Mouse (Mus musculus) stomach, embryonic 14.5 days (tissue): Measurements from ENCODE around the gene Phykpl. TPM values are rescaled to one million over a fixed set of nuclear protein-coding genes. Genes with fewer than 3 reads are reported as not detected.
"Not testable (repeated sequence)": the region's sequence is repeated elsewhere in the genome, so short reads cannot be mapped to it uniquely, and the experiment has no call there.

ENCODE experiments used
- ATAC-seq: fragments of 200-750 bp; cut with Nextera tagmentation; 2 replicates; pipeline ENCODE4 v1.8.0; 2017; ENCODE audit warnings: low read depth, moderate TSS enrichment; ENCODE audit not compliant: insufficient number of reproducible peaks, insufficient read depth, low FRiP score
- H3K27ac ChIP-seq: fragments of 300-500 bp; sonication (generic); 2 replicates; pipeline ENCODE4 v1.5.1; 2014; ENCODE audit warnings: mild to moderate bottlenecking, low read length, moderate library complexity, mixed read lengths
- H3K27me3 ChIP-seq: fragments of 300-500 bp; sonication (generic); 2 replicates; pipeline ENCODE4 v1.6.1; 2014; ENCODE audit warnings: low read length, control low read depth, mixed read lengths; ENCODE audit not compliant: control insufficient read depth, insufficient read depth
- H3K36me3 ChIP-seq: fragments of 300-500 bp; sonication (generic); 2 replicates; pipeline ENCODE4 v1.6.1; 2014; ENCODE audit warnings: mild to moderate bottlenecking, control low read depth, low read length, moderate library complexity, mixed read lengths; ENCODE audit not compliant: control insufficient read depth, insufficient read depth
- H3K4me1 ChIP-seq: fragments of 300-500 bp; sonication (generic); 2 replicates; pipeline ENCODE4 v1.6.1; 2014; ENCODE audit warnings: low read length, control low read depth, mixed read lengths; ENCODE audit not compliant: control insufficient read depth, insufficient read depth
- H3K4me2 ChIP-seq: fragments of 300-500 bp; sonication (generic); replicated peaks from 2 replicates; pipeline ENCODE4 v1.6.1; 2014; ENCODE audit warnings: low read depth, low read length, control low read depth
- H3K4me3 ChIP-seq: fragments of 300-500 bp; sonication (generic); 2 replicates; pipeline ENCODE4 v1.5.1; 2014; ENCODE audit warnings: low read depth, low read length, control low read depth
- H3K9ac ChIP-seq: fragments of 300-500 bp; sonication (generic); replicated peaks from 2 replicates; pipeline ENCODE4 v1.6.1; 2014; ENCODE audit warnings: low read depth, mild to moderate bottlenecking, control low read depth, low read length, moderate library complexity, mixed read lengths
- H3K9me3 ChIP-seq: fragments of 300-500 bp; sonication (generic); 2 replicates; pipeline ENCODE4 v1.6.1; 2016; ENCODE audit warnings: low read depth, low read length, control low read depth; ENCODE audit not compliant: control insufficient read depth
- WGBS: fragments of 180-500 bp; shearing (Covaris S2); extraction: QIAGEN DNeasy Blood & Tissue Kit; methylation state at CpG from one replicate; pipeline ENCODE4 v1.1.7; 2014; 5-methylcytosine and 5-hydroxymethylcytosine counted together
- polyA plus RNA-seq: library from polyadenylated mRNA; unstranded; fragments of >200 nt; fragmentation: Nextera tagmentation; extraction: Ambion mirVana; gene quantifications from 2 replicates; pipeline ENCODE4 v1.2.1, GENCODE M21; 2014

Phykpl gene
- polyA plus RNA-seq, 1 experiment from 2014 or later = 19.0 TPM

- H3K4me1 ChIP-seq = peaks cover 22% of the 10 kb centered on the region; the same call in 1 of the 2 replicates
- 0 out of 2 replicates have a peak overlapping the region, but pooled peaks have one; percentile 45 for H3K9ac ChIP-seq
- not testable (repeated sequence) for H3K27me3 ChIP-seq, ATAC-seq, H3K36me3 ChIP-seq, H3K9me3 ChIP-seq
- H3K27ac ChIP-seq = peak overlapping the region; percentile 96
- WGBS = 91% methylated on average over 7 of the region's 7 CpGs
- peak overlapping the region; percentile 56 for H3K4me2 ChIP-seq
- peak overlapping the region; percentile 27 for H3K4me3 ChIP-seq
Observed at GRCm38 (mm10) chr11:51616113-51616512, 31.6 kb downstream of the Phykpl start.

GRCm38 (mm10) chr11:51617693-51618092 is 33.1 kb downstream of the Phykpl start:
- ATAC-seq = 0 out of 2 replicates have a peak, but pooled peaks have one; percentile 3
- H3K9me3 ChIP-seq = no peaks in the 10 kb centered on the region
- WGBS = 3% methylated on average over 4 of the region's 4 CpGs
- H3K27ac ChIP-seq = no peak overlapping the region
- H3K4me3 ChIP-seq = no peak overlapping the region
- H3K4me2 ChIP-seq = no peak overlapping the region
- peaks cover 9% of the 10 kb centered on the region; the same call in 1 of the 2 replicates for H3K36me3 ChIP-seq
- H3K4me1 ChIP-seq = peaks cover 22% of the 10 kb centered on the region; the same call in 1 of the 2 replicates
- no peak overlapping the region for H3K9ac ChIP-seq
- no peaks in the 10 kb centered on the region for H3K27me3 ChIP-seq

DNA sequence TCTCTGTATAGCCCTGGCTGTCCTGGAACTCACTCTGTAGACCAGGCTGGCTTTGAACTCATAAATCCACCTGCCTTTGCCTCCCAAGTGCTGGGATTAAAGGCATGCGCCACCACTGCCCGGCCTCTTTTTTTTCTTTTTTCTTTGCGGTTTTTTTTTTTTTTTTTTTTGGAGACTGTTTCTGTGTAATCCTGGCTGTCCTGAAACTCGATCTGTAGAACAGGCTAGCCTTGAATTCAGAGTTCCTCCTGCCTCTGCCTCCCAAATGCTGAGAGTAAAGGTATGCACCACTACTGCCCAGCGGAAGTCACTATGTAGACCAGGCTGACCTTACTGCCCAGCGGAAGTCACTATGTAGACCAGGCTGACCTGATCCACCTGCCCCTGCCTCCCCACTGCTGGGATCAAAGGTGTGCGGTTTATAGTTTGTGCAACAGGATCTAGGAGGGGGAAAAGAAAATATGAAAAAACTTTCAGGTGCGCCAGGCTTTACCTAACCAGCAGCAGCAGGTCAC is 34.4 kb downstream of the Phykpl start:
- peak; percentile 3; the same call in 1 of the 2 replicates for ATAC-seq
- no peaks in the 10 kb centered on the region for H3K9me3 ChIP-seq
- H3K27ac ChIP-seq = no peak overlapping the region
- no peaks in the 10 kb centered on the region for H3K27me3 ChIP-seq
- peak overlapping the region; percentile 78 for H3K4me2 ChIP-seq
- 44% methylated on average over 8 of the region's 8 CpGs for WGBS
- peaks cover 21% of the 10 kb centered on the region; the same call in 1 of the 2 replicates for H3K36me3 ChIP-seq
- peak overlapping the region; percentile 90 for H3K4me3 ChIP-seq
- no peak overlapping the region for H3K9ac ChIP-seq
- H3K4me1 ChIP-seq = peaks cover 22% of the 10 kb centered on the region; the same call in 1 of the 2 replicates

DNA sequence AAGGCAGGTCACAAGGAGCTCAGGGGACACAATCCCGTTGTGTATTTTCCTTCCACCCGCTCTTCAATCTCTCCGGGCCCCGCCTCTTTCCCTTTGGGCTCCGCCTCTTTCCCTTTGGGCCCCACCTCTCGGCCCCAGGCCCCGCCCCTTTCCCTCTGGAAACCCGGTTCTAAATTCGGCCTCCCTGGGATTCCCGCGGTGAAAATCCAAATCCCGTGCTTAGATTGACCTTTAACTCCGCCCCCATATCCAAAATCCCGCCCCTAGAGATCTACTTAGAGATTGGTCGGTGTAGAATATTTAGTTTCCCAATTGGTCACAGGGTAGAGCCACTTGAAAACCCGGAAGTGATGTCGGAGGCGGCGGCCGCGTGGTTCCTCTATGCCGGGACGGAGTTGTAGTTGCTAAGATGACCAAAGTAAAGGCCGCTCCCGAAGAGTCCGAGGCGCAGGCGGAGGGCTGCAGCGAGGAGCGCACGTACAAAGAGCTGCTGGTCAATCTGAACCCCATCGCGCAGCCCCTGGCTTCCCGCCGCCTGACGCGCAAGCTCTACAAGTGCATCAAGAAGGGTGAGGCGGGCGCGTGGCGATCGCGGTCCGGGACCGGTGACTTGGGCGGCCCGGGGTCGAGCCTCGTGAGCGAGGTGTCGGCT is 35.0 kb downstream of the Phykpl start, which contains the start of gene Nhp2:
Gene Nhp2 (plus strand): TSS at position 327 of the 652 bp plus-strand sequence.
- ATAC-seq = peak; percentile 93
- under 1% methylated on average over 51 of the region's 51 CpGs for WGBS

DNA sequence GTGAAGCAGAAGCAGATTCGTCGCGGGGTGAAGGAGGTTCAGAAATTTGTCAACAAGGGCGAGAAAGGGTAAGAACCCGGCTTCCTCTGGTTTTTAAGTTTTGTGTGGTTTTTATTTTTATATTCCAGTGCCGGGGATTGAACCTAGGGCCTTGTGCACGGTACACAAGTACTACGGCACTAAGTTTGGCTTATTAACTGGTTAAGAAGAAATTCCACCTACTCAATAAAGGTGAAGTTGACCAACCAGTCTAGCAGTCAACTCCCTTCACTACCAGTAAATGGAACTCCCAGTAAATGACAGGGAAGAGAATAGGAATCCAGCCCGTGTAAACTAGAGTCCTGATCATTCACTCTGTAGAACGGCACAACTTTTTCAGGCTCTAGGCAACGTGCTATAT is 35.5 kb downstream of the Phykpl start:
- H3K4me2 ChIP-seq = peak overlapping the region; percentile 78
- no peaks in the 10 kb centered on the region for H3K27me3 ChIP-seq
- H3K9ac ChIP-seq = peak overlapping the region; percentile 78
- peaks cover 13% of the 10 kb centered on the region; the same call in 1 of the 2 replicates for H3K4me1 ChIP-seq
- no peak for ATAC-seq
- H3K27ac ChIP-seq = peak overlapping the region; percentile 52; the same call in 1 of the 2 replicates
- no peaks in the 10 kb centered on the region for H3K9me3 ChIP-seq
- peaks cover 28% of the 10 kb centered on the region for H3K36me3 ChIP-seq
- WGBS = under 1% methylated on average over 11 of the region's 11 CpGs
- H3K4me3 ChIP-seq = peak overlapping the region; percentile 90

More for the DNA sequence above, 35.0 kb downstream of the Phykpl start, which contains the start of gene Nhp2:
- peaks cover 19% of the 10 kb centered on the region; the same call in 1 of the 2 replicates for H3K4me1 ChIP-seq
- H3K4me2 ChIP-seq = peak within 1 kb of the TSS; percentile 78
- peak within 1 kb of the TSS; percentile 90 for H3K4me3 ChIP-seq
- peak within 1 kb of the TSS; percentile 78 for H3K9ac ChIP-seq
- H3K36me3 ChIP-seq = peaks cover 23% of the 10 kb centered on the region; the same call in 1 of the 2 replicates
- no peaks in the 10 kb centered on the region for H3K9me3 ChIP-seq
- H3K27me3 ChIP-seq = no peaks in the 10 kb centered on the region
- peak within 1 kb of the TSS; percentile 52; the same call in 1 of the 2 replicates for H3K27ac ChIP-seq

DNA sequence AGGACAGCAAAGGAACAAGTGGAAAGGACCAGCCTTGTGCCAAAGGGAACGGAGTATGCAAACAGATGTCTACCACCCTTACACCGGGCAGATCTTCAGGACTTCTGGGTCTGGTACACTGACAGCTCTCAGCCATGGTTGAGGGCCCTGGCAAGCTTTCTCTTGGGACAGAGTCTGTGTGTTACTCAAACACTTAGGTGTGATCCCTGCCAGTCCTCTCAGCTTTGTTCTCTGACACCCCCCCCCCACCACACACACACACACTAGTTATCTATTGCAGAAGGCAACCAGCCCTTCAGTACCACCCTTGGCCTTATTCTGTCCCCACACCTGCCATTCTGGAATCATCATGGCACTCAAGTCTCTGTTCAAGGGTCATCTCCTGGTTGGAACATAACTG is 37.2 kb downstream of the Phykpl start:
- H3K4me2 ChIP-seq = no peak overlapping the region
- H3K4me1 ChIP-seq = peaks cover 6% of the 10 kb centered on the region; the same call in 1 of the 2 replicates
- H3K4me3 ChIP-seq = no peak overlapping the region
- no peaks in the 10 kb centered on the region for H3K27me3 ChIP-seq
- H3K9ac ChIP-seq = no peak overlapping the region
- ATAC-seq = no peak
- H3K36me3 ChIP-seq = peaks cover 32% of the 10 kb centered on the region
- H3K27ac ChIP-seq = no peak overlapping the region
- WGBS = 92% methylated on average over 2 of the region's 2 CpGs
- H3K9me3 ChIP-seq = no peaks in the 10 kb centered on the region

- no peak overlapping the region for H3K4me3 ChIP-seq
- no peak overlapping the region for H3K9ac ChIP-seq
- H3K9me3 ChIP-seq = no peaks in the 10 kb centered on the region
- H3K4me2 ChIP-seq = no peak overlapping the region
- ATAC-seq = no peak
- 82% methylated on average over 7 of the region's 7 CpGs for WGBS
- no peak overlapping the region for H3K27ac ChIP-seq
- H3K36me3 ChIP-seq = peaks cover 36% of the 10 kb centered on the region
- no peaks in the 10 kb centered on the region for H3K27me3 ChIP-seq
- H3K4me1 ChIP-seq = peaks cover 6% of the 10 kb centered on the region; the same call in 1 of the 2 replicates
Observed at GRCm38 (mm10) chr11:51622971-51623491, 38.5 kb downstream of the Phykpl start.

DNA sequence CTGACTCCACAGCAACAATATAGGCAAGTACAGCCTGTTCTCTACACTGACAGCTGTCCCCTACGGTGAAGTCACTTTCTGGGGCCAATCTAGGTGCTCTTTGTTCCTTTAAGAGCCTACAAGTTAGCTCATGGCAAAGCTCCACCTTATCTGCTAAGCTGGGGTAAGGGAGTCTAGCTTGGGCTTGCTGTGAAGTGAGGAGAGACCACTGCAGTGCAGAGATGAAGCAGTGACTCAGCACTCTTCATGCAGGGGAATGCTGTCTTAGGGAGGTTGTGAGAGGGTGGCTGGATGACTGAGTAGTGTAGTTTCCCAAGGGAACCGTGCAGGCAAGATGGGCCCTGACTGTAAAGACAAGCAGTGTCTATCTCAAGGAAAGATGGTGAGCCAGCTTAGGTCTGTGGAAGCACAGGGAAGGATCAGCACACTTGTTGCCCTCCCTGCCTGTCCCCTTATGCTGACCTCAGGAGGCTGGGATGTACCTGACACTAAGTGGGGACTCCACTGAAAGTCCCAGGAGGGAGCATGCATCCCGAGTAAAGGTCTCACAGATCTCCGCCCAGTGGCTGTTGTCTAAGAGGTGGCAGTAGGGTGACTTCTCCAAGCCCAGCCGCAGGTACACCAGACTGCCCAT is 40.7 kb downstream of the Phykpl start:
- Histone ChIP-seq H3K9me3 (no peaks in the 10 kb centered on the region), H3K4me2 (no peak overlapping the region), H3K4me1 (peaks cover 6% of the 10 kb centered on the region; the same call in 1 of the 2 replicates), H3K4me3 (no peak overlapping the region), H3K9ac (no peak overlapping the region), H3K27me3 (no peaks in the 10 kb centered on the region), H3K36me3 (peaks cover 36% of the 10 kb centered on the region), H3K27ac (no peak overlapping the region)
- 78% methylated on average over 5 of the region's 5 CpGs for WGBS
- no peak for ATAC-seq
